Mouse (Mus musculus) kidney, postnatal 36 days (tissue): ENCODE measurements around the gene Zfp462.
"Not testable (repeated sequence)": the region's sequence is repeated elsewhere in the genome, so short reads cannot be mapped to it uniquely, and the experiment has no call there.

Experiments used
- DNase-seq, 2 experiments: peaks; one replicate each; pipeline ENCODE4 v3.0.0; 2021 to 2022; ENCODE audit warnings: mixed read lengths in 2 of 2

Zfp462 gene

GRCm38 (mm10) chr4:54944921-54945430, at the start of gene Zfp462:
Gene Zfp462 (plus strand): TSS chr4:54945048.
- DNase-seq: peak; percentile 78 to 85

- DNase-seq: no peak
Observed at GRCm38 (mm10) chr4:54896017-54896416, 48.8 kb upstream of the Zfp462 start.

GRCm38 (mm10) chr4:54904641-54905040, 40.2 kb upstream of the Zfp462 start:
- no peak for DNase-seq

- peak in 1 of 2 experiments; percentile 4 for DNase-seq
Observed at GRCm38 (mm10) chr4:54905399-54905953, 39.4 kb upstream of the Zfp462 start.

- no peak for DNase-seq
Observed at GRCm38 (mm10) chr4:54910300-54910699, 34.5 kb upstream of the Zfp462 start.

- DNase-seq: no peak
Observed at GRCm38 (mm10) chr4:54918276-54918675, 26.6 kb upstream of the Zfp462 start.

GRCm38 (mm10) chr4:54923386-54923785, 21.5 kb upstream of the Zfp462 start:
- no peak for DNase-seq

GRCm38 (mm10) chr4:54924306-54924705, 20.5 kb upstream of the Zfp462 start:
- peak; percentile 2 to 34 for DNase-seq

- DNase-seq: not testable (repeated sequence)
Observed at GRCm38 (mm10) chr4:54926456-54926855, 18.4 kb upstream of the Zfp462 start.

- DNase-seq: not testable (repeated sequence)
Observed at GRCm38 (mm10) chr4:54927321-54928062, 17.4 kb upstream of the Zfp462 start.

- no peak for DNase-seq
Observed at GRCm38 (mm10) chr4:54929686-54930085, 15.2 kb upstream of the Zfp462 start.

GRCm38 (mm10) chr4:54932668-54933067, 12.2 kb upstream of the Zfp462 start:
- DNase-seq: no peak

- DNase-seq: peak; percentile 12 to 26
Observed at GRCm38 (mm10) chr4:54937161-54937560, 7.7 kb upstream of the Zfp462 start.

GRCm38 (mm10) chr4:54945603-54946445, 976 bp downstream of the Zfp462 start:
- peak in 1 of 2 experiments; percentile 50 for DNase-seq

GRCm38 (mm10) chr4:54946662-54947055, 1.8 kb downstream of the Zfp462 start:
- DNase-seq: no peak

- DNase-seq: peak; percentile 31 to 58
Observed at GRCm38 (mm10) chr4:54947056-54947990, 2.5 kb downstream of the Zfp462 start.

- DNase-seq: peak; percentile 47 to 56
Observed at GRCm38 (mm10) chr4:54947991-54948615, 3.3 kb downstream of the Zfp462 start.

GRCm38 (mm10) chr4:54948616-54949560, 4.0 kb downstream of the Zfp462 start:
- peak; percentile 29 to 56 for DNase-seq

GRCm38 (mm10) chr4:54949561-54949940, 4.7 kb downstream of the Zfp462 start:
- DNase-seq: peak in 1 of 2 experiments; percentile 24

GRCm38 (mm10) chr4:54950136-54950535, 5.3 kb downstream of the Zfp462 start:
- no peak for DNase-seq
